Mouse (Mus musculus) lung, postnatal 10 days (tissue): ENCODE measurements around the gene Atp7a.
"Not testable (repeated sequence)": the region's sequence is repeated elsewhere in the genome, so short reads cannot be mapped to it uniquely, and the experiment has no call there.

ENCODE experiments used
- DNase-seq: peaks from one replicate; pipeline ENCODE4 v3.0.0; 2021

The Atp7a gene

DNA sequence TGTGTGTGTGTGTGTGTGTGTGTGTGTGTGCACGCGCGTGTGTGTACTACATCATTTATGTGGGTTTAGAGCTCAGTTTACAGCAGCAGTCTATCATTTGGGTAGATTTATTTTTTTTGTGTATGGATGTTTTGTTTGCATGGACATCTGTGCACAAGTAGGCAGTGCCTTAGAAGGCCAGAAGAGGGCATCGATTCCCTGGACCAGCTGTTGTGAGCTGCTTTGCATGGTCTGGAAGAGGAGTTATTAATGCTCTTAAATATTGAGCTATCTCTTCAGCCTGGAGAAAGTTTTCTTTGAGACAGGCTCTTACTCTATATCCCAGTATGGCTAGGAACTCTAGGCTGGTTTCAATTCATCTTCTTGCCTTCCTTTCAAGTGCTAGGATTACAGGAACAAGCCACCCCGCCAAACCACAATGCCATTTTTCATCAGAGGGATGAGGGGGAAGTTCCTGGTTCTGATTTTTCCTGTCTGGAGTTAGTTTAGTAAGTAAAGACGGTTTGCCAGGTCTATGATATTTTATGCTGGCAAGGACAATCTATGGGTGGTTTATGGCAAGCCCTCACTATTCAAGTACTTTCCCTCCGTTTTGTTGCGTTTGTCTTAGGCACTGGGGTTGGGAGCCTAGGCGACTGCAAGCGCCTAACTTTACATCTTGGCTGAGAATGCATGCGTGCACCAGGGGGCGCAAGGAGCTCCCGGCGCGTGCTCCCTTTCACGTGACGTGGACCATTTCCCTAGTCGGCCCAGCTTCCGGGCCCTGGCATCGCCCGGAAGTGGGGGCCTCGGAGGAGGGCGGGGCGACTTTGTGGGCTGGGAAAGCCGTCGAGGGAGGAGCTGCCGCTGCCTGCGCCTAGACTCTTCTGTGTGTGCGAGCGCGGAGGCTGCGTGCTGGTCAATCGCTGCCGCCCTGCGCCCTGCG, at the start of gene Atp7a:
TSS of gene Atp7a (plus strand) at position 859 of the 925 bp plus-strand sequence.
- DNase-seq: peak; percentile 96

DNA sequence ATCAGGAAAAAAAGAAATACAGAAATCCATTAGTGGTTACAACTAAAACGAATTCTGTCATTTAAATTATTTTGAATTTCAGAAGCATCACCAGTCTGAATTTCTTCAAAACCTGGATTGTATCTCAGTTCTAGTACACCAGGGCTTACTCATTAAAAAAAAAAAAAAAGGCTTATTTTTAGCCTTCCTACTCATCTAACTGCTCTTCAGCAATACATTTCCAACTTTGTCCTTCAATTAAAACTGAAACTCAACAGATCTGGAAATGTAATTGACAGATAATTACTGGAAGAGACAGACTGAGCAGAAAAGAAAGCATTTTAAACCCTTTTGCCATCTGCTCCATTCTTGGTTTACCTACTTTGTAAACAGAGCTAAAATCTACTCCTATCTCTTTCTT, 25.5 kb upstream of the Atp7a start:
- no peak for DNase-seq

DNA sequence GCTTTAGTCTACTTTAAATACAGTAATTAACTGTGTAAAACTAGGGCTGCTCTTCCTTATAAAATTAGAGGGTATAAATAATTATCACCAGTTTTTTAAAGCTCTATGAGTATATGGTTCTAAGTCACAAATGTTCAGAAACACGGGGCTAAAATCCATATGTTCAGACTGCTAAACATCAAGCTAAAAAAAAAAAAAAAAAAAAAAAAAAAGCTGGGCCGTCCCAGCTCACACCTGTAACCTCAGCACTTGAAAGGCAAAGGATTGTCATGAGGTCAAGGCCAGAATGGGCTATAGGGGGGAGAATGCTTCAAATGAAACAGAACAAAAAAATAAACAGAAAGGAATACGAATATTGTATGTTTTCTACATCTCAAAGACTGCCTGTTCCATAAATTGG, 16.3 kb upstream of the Atp7a start:
- no peak for DNase-seq

DNA sequence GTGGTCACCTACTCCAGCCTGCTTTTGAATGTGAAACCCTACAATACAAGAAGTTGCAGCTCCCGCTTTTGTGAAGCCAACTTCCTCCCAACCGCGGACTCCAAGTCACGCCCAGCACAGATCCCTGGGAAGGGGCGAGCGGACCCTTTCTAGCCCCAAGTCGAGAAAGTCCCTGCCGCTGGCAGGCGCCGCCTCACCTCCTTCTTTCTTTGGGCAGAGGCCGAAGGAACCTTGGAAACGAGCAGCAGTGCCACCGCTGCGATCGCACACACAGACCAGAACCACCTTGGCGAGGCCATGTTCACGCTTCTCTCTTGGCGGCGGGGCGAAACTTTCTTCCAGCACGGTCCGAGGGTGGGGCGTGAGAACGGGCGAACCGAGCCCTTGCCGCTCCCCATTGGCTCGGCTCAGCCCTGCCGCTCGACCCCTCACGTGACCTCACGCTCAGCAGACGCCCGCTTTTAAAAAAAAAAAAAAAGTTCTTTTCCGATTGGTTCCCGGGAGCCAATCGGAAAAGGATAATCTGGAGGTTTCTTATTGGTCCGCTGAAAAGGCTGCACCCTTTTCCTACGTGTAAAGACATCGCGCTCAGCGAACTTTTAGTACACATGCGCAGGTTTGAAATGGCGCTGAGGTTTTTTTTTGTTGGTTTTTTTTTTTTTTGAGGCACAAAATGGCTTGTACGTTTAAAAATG, 15.5 kb upstream of the Atp7a start, which contains the start of gene Magt1:
TSS of gene Magt1 (minus strand) at position 442 of the 695 bp plus-strand sequence.
- DNase-seq: peak; percentile 94

DNA sequence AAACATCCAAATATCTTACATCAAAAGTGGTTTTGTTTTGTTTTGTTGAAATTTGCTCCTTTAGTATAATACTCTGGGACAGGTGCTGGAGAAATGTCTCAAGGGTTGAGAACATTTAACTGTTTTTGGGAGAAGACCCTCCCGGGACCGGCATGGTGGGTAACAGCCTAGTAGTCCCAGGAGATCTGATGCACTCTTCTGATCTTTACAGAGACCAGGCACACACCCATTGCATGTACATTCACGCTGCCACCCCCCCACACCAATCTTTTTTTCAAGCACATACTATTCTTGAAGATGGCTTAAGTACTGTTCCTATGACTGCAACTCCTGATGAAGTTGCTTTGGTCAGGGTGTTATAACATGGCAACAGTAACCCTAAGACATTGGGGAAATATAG, 14.5 kb upstream of the Atp7a start:
- no peak for DNase-seq

DNA sequence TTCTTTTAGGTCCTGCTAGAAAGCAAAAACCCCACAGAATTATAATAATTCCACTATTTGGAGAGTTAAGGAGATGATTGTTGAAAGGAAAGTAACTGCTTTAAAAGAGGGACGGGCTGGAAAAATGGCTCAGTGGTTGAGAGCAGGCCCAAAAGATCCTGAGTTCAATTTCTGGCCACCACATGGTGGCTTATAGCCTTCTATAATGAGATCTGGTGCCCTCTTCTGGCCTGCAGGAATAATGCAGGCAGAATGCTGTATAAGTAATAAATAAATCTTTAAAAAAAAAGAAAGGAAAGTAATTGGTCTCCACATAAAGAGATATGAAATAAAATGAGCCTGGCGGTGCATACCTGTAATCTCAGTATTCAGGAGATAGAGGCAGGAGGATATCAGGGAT, 13.9 kb upstream of the Atp7a start:
- DNase-seq: peak; percentile 61

DNA sequence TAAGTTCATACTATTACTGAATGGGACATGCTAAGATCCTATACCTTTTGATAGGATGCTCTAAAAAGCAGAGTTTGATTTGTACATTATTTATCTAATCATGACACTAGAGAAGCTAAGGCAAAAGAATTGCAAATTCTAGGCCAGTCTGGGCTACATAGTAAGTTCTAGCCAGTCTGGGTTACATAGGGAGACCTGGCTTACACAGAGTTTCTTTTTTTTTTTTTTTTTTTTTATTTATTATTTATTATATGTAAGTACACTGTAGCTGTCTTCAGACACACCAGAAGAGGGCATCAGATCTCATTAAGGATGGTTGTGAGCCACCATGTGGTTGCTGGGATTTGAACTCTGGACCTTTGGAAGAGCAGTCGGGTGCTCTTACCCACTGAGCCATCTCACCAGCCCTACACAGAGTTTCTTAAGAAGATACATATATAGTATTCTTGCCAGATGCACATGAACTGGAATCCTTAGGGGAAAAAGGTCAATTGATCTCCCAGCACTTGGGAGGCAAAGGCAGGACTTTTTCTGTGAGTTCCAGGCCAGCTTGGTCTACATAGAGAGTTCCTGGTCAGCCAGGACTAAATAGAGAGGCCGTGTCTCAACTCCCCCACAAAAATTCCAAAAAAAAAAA, 12.2 kb upstream of the Atp7a start:
- not testable (repeated sequence) for DNase-seq

DNA sequence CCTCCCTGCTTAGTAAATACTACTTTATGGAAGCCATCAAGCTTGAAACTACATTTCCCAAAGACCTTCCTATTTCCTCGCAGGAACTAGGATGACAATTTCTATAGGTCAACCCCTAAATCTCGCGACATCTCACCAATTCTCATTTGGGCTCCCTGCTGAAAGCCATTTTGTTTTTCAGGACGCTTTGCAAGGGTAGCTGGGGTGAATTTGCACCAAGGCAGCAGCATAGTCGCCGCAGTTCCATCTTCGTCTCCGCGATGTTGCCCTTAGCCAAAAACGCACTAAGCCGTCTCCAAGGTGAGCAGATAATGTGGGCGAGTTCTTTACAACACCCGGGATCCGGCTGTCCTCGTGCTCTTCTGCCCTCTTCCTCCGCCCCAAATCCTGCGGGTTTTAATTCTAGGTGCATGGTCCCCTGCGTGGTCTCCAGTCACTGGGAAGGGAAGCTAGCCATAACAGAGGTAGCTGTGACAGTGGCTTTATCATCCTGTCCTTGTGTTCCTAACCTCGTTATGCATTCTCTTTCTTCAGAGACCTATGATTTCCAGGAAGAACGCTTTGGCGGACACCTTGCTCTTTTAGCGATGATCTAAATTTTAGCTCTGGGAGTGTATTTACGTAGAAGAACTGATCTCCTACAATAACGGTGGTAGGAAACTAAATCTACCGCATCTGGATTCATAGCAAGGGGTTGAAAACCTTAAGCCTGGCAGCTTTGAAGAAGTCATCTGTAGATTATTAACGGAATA, 11.3 kb upstream of the Atp7a start, which contains the start of gene Cox7b:
TSS of gene Cox7b (plus strand) at position 130 of the 752 bp plus-strand sequence.
- DNase-seq: peak; percentile 91

DNA sequence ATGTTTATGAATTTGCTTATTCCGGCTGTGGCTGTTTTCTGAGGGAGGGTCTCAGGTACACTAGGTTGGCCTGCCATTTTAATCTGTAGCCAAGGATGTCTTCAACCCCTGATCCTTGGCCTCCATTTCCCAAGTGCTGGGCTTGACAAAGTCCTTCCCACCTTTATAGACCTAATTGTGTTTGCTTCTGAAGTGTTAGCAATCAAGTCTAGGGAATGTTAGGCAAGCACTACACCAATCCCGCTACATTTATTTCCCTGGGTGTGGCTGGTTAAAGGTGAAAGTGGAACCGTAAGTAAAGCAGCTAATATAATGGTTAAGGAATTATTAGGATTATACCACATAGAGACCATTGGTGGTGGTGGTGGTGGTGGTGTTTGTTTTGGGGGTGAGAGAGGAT, 10.0 kb upstream of the Atp7a start:
- no peak for DNase-seq

DNA sequence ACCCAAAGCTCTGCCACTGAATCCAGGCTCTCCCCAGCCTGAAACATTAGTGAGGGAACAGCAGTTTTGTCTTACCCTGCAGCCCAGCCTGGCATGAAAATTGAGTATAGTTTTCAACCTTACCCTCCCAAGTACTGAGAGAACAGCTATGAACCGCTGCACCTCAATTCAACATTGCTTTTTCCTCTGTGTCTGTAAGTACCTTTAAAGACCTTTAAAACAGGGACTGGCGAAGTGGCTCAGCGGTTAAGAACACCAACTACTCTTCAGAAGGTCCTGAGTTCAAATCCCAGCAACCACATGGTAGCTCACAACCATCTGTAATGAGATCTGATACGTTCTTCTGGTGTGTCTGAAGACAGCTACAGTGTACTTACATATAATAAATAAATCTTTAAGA, 9.6 kb upstream of the Atp7a start:
- no peak for DNase-seq

DNA sequence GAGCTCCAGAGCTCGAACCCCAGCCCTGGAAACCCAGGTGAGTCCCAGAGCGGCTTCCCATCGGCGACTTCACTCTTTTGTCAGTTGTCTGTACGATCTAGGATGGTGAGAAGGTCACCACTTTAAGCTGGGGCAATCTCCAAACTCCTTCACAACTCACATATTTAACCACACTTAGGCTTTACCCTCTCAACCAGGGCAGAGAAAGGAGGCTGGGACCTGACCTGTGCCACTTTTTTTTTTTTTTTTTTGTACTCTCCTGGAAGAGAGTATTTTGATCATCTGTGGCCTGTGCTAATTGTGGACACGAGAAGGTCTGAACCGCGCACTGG, 233 bp downstream of the Atp7a start:
- no peak for DNase-seq

DNA sequence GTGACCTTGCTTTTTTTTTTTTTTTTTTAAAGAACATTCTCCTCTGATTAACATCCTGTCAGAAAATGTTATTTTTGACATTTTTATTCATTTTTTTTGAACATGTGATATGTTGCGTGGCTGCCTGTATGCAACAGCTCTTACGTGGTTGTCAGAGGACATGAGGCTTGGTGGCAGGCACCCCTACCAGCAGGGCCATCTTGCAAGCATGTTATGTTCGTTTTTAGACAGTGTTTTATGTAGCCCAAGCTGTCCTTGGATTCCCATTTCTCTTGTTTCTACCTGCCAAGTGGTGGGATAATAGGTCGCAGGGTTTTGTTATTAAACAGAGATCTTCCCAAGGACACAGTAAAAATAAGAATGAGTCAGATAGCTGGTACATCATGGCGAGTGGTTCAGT, 3.1 kb downstream of the Atp7a start:
- DNase-seq: no peak

DNA sequence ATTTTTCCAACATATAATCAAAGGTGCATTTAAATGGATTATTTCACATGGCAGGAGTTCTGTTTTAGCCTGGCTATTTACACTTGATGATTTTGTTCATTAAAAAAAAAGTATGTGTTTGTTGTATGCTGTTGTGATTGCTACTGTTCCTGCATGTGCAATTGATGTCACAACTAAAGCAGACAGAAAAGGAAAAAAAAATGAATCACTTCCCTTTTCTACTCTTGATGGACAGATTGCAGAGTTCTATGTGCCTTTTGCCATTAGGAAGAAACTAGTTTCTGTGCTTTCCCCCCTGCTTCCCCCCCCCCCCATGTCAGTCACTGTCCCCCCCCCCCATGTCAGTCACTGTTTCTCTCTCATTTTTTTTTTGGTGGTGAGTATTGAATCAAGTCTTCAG, 4.0 kb downstream of the Atp7a start:
- no peak for DNase-seq

DNA sequence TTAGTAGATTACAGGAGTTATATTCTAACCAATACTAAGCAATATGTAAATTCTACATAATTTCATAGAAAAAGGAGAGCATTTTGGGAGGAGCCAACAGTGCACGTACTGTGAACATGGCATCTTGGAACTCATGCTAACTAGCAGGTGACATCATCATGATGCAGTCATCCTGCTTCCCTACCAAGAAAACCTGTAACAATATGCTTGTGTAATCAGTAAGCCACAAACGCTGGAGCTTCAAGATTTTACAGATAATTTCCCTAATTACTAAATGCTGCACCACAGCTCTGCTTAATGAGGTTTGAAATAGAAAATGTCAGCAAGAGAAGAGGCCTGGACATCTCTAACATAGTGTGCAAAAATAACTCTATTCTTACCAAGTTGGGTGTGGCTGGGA, 8.7 kb downstream of the Atp7a start:
- no peak for DNase-seq

DNA sequence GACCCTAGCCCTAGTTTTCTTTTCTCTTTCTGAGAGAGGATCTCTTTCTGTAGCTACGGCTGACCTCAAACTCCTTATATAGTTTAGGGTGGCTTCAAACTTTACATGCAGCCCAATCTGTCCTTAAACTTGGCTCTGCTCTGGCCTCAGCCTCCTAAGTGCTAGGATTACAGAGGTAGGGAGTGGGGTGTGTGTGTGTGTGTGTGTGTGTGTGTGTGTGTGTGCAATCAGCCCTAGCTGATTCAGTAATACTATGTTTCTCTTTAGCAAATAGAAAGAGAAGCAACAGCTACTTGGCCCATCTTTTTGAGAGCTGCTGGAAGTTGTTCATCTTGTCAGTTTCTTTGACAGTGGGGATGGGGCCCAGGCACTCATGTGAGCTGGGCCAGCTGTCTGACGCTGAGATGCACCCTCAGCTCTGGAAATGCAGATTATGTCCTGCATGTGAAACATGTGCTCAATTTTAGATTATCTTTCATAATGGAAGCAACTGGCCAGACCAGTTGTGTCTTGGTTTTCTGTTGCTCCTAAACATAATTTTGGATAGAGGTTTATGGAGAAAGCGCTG, 10.2 kb downstream of the Atp7a start:
- DNase-seq: no peak

DNA sequence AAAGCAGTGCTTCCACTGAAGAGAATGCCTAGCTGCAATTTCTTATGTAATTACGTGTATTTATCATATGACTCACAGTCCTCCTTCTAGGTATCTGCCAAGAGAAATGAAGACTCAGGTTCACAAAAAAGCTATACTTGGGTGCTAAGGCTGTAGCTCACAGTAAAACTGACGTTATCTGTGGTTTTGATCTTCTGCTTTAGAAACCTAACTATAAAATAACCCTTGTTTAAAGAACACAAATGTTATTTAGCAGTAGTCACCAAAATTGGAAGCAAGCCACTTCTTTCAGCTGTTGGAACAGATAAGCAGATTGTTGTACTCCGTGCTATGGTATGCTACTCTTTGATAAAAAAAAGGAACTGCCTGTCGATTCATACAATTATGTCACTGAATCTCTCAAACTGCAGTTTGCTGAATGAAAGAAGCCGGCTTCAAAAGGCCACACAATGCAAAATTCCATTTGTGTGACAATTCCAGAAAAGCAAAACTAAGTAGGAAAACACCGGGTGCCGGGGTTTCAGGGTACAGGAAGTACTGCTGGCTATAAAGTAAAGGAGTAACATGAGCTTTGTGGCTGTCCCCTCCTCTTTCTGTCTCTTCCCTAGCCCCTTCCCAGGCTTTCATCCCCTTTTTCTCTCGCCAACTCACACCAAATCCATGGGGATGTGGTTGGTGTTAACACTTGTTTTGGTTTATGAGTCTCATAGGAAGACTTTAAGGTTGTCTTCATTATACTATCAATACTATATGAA, 17.0 kb downstream of the Atp7a start:
- DNase-seq: peak; percentile 44

DNA sequence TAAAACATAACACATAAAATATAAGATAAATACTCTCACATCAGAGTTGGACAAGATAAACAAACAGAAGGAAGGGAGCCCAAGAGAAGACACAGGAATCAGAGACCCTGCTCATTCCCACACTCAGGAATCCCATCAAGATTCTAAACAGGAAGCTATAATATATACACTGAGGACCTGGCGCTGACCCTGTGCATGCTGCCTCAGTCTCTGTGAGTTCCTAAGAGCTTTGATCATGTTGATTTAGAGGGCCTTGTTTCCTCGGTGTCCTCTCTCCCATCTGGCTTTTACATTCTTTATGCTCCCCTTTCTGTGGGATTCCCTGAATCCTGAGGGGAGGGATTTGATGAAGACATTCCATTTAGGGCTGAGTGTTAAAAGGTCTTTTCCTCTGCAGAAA, 18.4 kb downstream of the Atp7a start:
- peak; percentile 41 for DNase-seq

DNA sequence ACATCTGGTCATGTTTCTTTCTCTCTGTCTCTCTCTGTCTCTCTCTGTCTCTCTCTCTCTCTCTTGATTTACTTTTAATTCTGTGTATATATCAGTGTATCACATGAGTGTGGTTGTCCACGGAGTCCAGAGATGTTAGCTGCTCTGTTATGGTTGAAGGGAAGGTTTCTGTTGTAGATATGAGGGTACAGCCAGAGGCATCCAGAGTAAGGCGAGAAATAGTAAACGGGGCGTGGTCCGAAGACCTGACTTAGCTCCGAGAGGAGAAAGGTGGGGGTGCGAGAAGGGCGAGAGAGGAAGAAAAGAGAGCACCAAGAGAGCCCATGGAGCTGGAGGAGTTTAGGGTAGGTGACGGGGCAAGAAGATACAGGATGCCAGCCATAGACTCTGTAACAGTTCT, 18.9 kb downstream of the Atp7a start:
- DNase-seq: no peak

DNA sequence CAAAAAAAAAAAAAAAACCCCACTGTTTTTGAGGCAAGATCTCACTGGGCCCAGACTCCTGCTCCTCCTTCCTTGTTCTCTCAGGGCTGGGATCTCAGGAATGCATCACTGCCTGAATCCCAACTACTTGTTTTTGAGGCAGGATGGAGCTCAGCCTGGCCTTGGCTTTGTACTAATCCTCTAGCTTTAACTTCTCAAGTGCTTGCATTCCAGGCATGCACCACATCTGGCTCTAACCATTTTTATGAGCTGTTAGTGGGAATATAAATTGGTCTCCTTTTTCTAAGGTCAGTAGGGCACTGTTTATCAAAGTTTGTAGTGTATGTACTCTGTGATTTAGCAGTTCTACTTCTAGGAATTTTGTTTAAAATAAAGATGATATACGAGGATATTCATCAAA, 21.1 kb downstream of the Atp7a start:
- no peak for DNase-seq

DNA sequence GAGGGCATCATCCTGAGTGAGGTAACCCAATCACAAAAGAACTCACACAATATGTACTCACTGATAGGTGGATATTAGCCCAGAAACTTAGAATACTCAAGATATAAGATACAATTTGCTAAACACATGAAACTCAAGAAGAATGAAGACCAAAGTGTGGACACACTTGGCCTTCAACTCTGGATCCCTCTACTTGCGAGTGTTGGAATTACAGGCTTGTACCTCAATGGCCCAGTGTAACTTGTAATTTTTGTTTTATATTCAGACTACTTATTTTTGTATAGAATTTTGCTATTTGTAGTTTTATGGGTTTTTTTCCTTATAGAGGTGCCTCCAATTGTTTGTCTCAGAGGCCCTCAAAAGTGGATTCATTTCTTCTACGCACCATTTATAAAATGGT, 50.8 kb downstream of the Atp7a start:
- DNase-seq: peak; percentile 2

DNA sequence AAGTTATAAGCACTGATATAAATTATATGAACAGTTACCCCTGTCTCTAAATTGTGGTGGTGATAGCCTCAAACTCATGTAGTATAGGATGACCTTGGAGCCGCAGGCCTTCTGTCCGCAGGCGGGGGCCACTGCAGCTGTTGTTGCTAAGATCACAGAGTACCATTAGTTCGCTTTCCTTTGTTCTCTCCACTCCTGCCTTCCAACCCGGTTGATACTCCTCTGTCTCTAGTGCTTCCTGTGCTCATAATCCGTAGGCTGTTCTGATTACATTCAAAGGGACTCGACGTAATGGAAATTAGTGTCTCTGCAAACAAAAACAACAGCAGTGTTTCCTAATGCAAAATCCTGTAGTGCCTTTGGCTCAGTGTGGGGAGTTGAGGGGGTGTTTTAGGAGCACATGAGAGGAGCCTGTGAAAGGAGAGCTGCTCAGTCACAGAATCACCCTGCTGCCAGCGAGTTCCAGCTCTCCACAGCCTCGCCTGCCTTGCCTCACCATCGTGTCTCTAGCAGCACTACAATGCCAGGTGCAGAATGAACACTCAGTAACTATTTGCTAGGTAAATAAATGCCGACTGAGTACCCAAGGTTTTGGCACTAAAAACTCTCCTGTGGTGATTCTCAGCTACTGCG, 53.9 kb downstream of the Atp7a start:
- peak; percentile 16 for DNase-seq
